Comparison of ENCODE assay signal across 20 mouse cellular contexts in genomic region chr13:118791753-118792152, GRCm38 (mm10).
DNase-seq lines count a peak whose midpoint lies in the region; ATAC-seq lines count a peak whose summit lies in the region.
"Had no signal": no experiment of that assay in that cellular context is flagged by ENCODE, and none has a peak within 500 bp of the region (broad histone marks: within the 10 kb centered on the region; RNA-seq: fewer than 3 reads in every experiment).

No protein-coding gene starts in this region.

- H3K4me1 ChIP-seq in limb, embryonic 12.5 days (replicated peaks) = peaks cover 11% of the 10 kb centered on the region; the same call in 1 of the 2 replicates
- H3K4me1 ChIP-seq: forebrain, embryonic 10.5 days; heart, embryonic 10.5 days; hindbrain, embryonic 10.5 days; limb, embryonic 15.5 days; stomach, embryonic 15.5 days had no signal

- peak overlapping the region; percentile 67; the same call in 1 of the 2 replicates for H3K27ac ChIP-seq in limb, embryonic 12.5 days
- H3K27ac ChIP-seq: forebrain, embryonic 10.5 days; heart, embryonic 10.5 days; hindbrain, embryonic 10.5 days; limb, embryonic 15.5 days; stomach, embryonic 15.5 days had no signal

- H3K9me3 ChIP-seq in limb, embryonic 12.5 days = no peaks in the 10 kb centered on the region
- H3K9me3 ChIP-seq: forebrain, embryonic 10.5 days; heart, embryonic 10.5 days; hindbrain, embryonic 10.5 days; limb, embryonic 15.5 days; stomach, embryonic 15.5 days had no signal

- 0 out of 2 replicates have a peak, but pooled peaks have one; percentile 56 for ATAC-seq in limb, embryonic 12.5 days (ENCODE audit: insufficient number of reproducible peaks, insufficient read depth, low FRiP score, low TSS enrichment, low read depth)
- ATAC-seq: forebrain, postnatal 0 days; midbrain, embryonic 16.5 days had no signal

- no peak overlapping the region; the same call in 1 of the 2 replicates for H3K4me2 ChIP-seq in limb, embryonic 12.5 days
- H3K4me2 ChIP-seq: limb, embryonic 15.5 days; stomach, embryonic 15.5 days had no signal

- peak; percentile 55 for DNase-seq in right cerebral cortex, adult 18-20 months
- no peak for DNase-seq in right cerebral cortex, postnatal 4 days
- peak; percentile 36 to 44 for DNase-seq in left cerebral cortex, adult 18-20 months (ENCODE audit: low spot score in 2 of 2)
- DNase-seq in telencephalon, adult 2 months (ENCODE audit: low read depth, low spot score) = peak; percentile 53
- DNase-seq in thymus, postnatal 4 days = no peak
- no peak for DNase-seq in kidney, postnatal 14 days
- no peak for DNase-seq in cerebellum, adult 11-12 months
- DNase-seq: B cell, adult 2 months; cerebellum, adult 9-11 months; forebrain, postnatal 0 days; gastrocnemius, postnatal 25 days; kidney, adult 11 months; retina, postnatal 1 day had no signal

- no peaks in the 10 kb centered on the region for H3K27me3 ChIP-seq in limb, embryonic 12.5 days
- H3K27me3 ChIP-seq: limb, embryonic 15.5 days; stomach, embryonic 15.5 days had no signal

- no peak overlapping the region for H3K4me3 ChIP-seq in limb, embryonic 12.5 days (replicated peaks)
- H3K4me3 ChIP-seq: forebrain, embryonic 10.5 days; heart, embryonic 10.5 days; hindbrain, embryonic 10.5 days; limb, embryonic 15.5 days; stomach, embryonic 15.5 days had no signal

- no peaks in the 10 kb centered on the region for H3K36me3 ChIP-seq in limb, embryonic 12.5 days
- H3K36me3 ChIP-seq: forebrain, embryonic 10.5 days; heart, embryonic 10.5 days; hindbrain, embryonic 10.5 days; stomach, embryonic 15.5 days had no signal

- 25% methylated on average over 4 of the region's 4 CpGs for WGBS in limb, embryonic 12.5 days

- H3K9ac ChIP-seq in limb, embryonic 12.5 days (replicated peaks) = no peak overlapping the region
- H3K9ac ChIP-seq: forebrain, postnatal 0 days; limb, embryonic 15.5 days; stomach, embryonic 15.5 days had no signal

Comparison
In these comparisons a context has a peak if more than half of its experiments do, and no peak if none do; other contexts are left out.
1. DNase-seq: peak in right cerebral cortex, adult 18-20 months (single experiment), left cerebral cortex, adult 18-20 months (2 of 2) and telencephalon, adult 2 months (single experiment); none in right cerebral cortex, postnatal 4 days (single experiment), thymus, postnatal 4 days (single experiment), kidney, postnatal 14 days (single experiment) and cerebellum, adult 11-12 months (single experiment).